Mouse (Mus musculus) cerebellum, adult 18-20 months (tissue): Measurements from ENCODE around the gene Atad5.

Experiments used
- DNase-seq, 2 experiments: peaks; one replicate each; pipeline ENCODE4 v3.0.0; 2021

Atad5 gene

DNA sequence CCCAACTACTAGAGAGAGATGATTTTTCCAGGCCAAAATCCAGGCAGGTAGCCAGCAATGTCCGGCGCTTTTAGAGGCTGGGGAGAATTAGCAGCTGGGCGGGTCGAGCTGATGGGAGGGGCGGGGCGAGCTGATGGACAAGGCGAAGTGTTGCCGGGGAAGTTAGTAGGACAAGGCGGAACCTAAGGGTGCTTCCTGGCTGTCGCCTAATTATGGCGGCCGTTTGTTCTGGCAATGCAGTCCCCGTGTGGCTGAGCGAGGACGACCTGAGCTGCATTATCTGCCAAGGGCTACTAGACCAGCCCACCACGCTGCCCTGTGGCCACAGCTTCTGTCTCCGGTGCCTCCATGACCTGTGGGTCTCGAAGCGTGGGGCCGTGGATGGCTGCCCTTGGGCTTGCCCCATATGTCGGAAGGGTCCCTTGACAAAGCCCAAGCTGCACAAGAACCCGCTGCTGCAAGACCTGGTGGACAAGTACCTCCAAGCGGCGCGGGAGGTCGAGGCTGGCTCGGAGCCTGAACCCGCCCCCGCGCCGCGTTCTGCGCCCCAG lies 94.6 kb downstream of the Atad5 start, which contains the start of gene Rnf135:
Rnf135 (plus strand) TSS at position 147 of the 551 bp plus-strand sequence.
- peak; percentile 89 to 92 for DNase-seq

DNA sequence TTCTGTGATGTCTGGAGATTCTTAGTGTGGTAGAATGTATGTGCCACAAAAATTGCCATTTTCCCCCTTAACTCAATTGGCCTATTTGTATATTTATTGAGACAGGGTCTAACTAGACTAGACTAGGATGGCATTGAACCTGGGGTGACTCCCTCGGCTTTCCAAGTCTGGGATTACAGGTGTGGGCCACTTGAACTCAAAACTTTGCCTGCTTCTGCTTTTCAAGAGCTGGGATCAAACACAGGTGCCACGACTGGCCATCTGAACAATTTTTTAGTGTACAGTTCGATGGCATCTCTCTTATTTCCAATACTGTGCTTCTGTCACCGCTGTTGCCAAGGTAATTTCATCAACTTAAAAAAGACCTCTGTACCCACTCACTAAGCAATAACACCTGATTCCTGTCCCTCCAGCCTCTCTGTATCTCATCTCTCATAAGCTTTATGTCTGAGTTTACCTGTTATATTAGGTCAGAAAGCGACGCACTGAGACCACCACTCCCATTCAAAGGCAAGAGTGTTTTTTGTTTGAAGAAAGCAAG lies 95.4 kb downstream of the Atad5 start:
- DNase-seq: no peak
